Mouse (Mus musculus) neural tube, embryonic 12.5 days (tissue): ENCODE measurements around the gene Atxn7l2. TPM values are rescaled to one million over a fixed set of nuclear protein-coding genes. Genes with fewer than 3 reads are reported as not detected.

ENCODE experiments used
- ATAC-seq: fragments of 200-750 bp; cut with Nextera tagmentation; 2 replicates; pipeline ENCODE4 v1.8.0; 2017; ENCODE audit warnings: low read depth, mild to moderate bottlenecking, moderate TSS enrichment, moderate library complexity; ENCODE audit not compliant: low FRiP score
- H3K27ac ChIP-seq: fragments of 300-500 bp; sonication (generic); 2 replicates; pipeline ENCODE4 v1.5.1; 2016
- H3K27me3 ChIP-seq: fragments of 300-500 bp; sonication (generic); replicated peaks from 2 replicates; pipeline ENCODE4 v1.6.1; 2016; ENCODE audit warnings: mild to moderate bottlenecking
- H3K36me3 ChIP-seq: fragments of 300-500 bp; sonication (generic); 2 replicates; pipeline ENCODE4 v1.6.1; 2016; ENCODE audit warnings: mild to moderate bottlenecking
- H3K4me1 ChIP-seq: fragments of 300-500 bp; sonication (generic); 2 replicates; pipeline ENCODE4 v1.6.1; 2016
- H3K4me2 ChIP-seq: fragments of 300-500 bp; sonication (generic); replicated peaks from 2 replicates; pipeline ENCODE4 v1.6.1; 2016; ENCODE audit warnings: mild to moderate bottlenecking
- H3K4me3 ChIP-seq: fragments of 300-500 bp; sonication (generic); 2 replicates; pipeline ENCODE4 v1.5.1; 2016
- H3K9ac ChIP-seq: fragments of 300-500 bp; sonication (generic); 2 replicates; pipeline ENCODE4 v1.6.1; 2016; ENCODE audit warnings: mild to moderate bottlenecking
- H3K9me3 ChIP-seq: fragments of 300-500 bp; sonication (generic); 2 replicates; pipeline ENCODE4 v1.6.1; 2016; ENCODE audit warnings: mild to moderate bottlenecking
- WGBS: fragments of 180-500 bp; shearing (Covaris S2); methylation state at CpG from one replicate; pipeline ENCODE4 v1.1.7; 2016; 5-methylcytosine and 5-hydroxymethylcytosine counted together
- polyA plus RNA-seq: library from polyadenylated mRNA; unstranded; fragments of >200 nt; fragmentation: Nextera tagmentation; extraction: Ambion mirVana; gene quantifications from 2 replicates; pipeline ENCODE4 v1.2.1, GENCODE M21; 2016

Atxn7l2 gene
- polyA plus RNA-seq, 1 experiment from 2014 or later, result 30.4 TPM

- Histone ChIP-seq H3K4me1 (peaks cover 43% of the 10 kb centered on the region), H3K27ac (no peak overlapping the region), H3K4me3 (no peak overlapping the region), H3K36me3 (peaks cover 73% of the 10 kb centered on the region), H3K9me3 (no peaks in the 10 kb centered on the region), H3K4me2 (no peak overlapping the region), H3K27me3 (no peaks in the 10 kb centered on the region), H3K9ac (no peak overlapping the region)
- 84% methylated on average over 11 of the region's 11 CpGs for WGBS
- ATAC-seq, result no peak
Measured at GRCm38 (mm10) chr3:108203621-108204325, 7.0 kb downstream of the Atxn7l2 start.

- H3K36me3 ChIP-seq, result peaks cover 74% of the 10 kb centered on the region
- 95% methylated on average over 13 of the region's 13 CpGs for WGBS
- H3K27ac ChIP-seq, result no peak overlapping the region
- no peaks in the 10 kb centered on the region for H3K9me3 ChIP-seq
- no peak overlapping the region for H3K4me2 ChIP-seq
- no peak for ATAC-seq
- no peak overlapping the region for H3K9ac ChIP-seq
- H3K4me1 ChIP-seq, result peaks cover 38% of the 10 kb centered on the region
- H3K27me3 ChIP-seq, result no peaks in the 10 kb centered on the region
- no peak overlapping the region for H3K4me3 ChIP-seq
Measured at GRCm38 (mm10) chr3:108203212-108203611, 7.5 kb downstream of the Atxn7l2 start.

- ATAC-seq, result no peak
- Histone ChIP-seq H3K27me3 (no peaks in the 10 kb centered on the region), H3K4me1 (peaks cover 34% of the 10 kb centered on the region; the same call in 1 of the 2 replicates), H3K9ac (no peak overlapping the region), H3K4me2 (no peak overlapping the region), H3K9me3 (no peaks in the 10 kb centered on the region), H3K36me3 (peaks cover 67% of the 10 kb centered on the region), H3K27ac (no peak overlapping the region), H3K4me3 (no peak overlapping the region)
Measured at GRCm38 (mm10) chr3:108202506-108202905, 8.2 kb downstream of the Atxn7l2 start.

- Histone ChIP-seq H3K9ac (peak within 1 kb of the TSS; percentile 63), H3K4me2 (peak within 1 kb of the TSS; percentile 70), H3K27me3 (no peaks in the 10 kb centered on the region), H3K9me3 (no peaks in the 10 kb centered on the region), H3K36me3 (peaks cover 48% of the 10 kb centered on the region), H3K27ac (peak within 1 kb of the TSS; percentile 79; the same call in 1 of the 2 replicates), H3K4me1 (peaks cover 53% of the 10 kb centered on the region), H3K4me3 (peak within 1 kb of the TSS; percentile 63)
- ATAC-seq, result peak; percentile 87
- 3% methylated on average over 44 of the region's 44 CpGs for WGBS
Measured at GRCm38 (mm10) chr3:108200329-108201323, 10.1 kb downstream of the Atxn7l2 start, which contains the start of gene Cyb561d1. Cyb561d1 (minus strand) TSS chr3:108201212.

- H3K27me3 ChIP-seq, result no peaks in the 10 kb centered on the region
- WGBS, result 95% methylated on average over 6 of the region's 6 CpGs
- H3K9ac ChIP-seq, result no peak overlapping the region
- H3K4me3 ChIP-seq, result no peak overlapping the region
- H3K4me1 ChIP-seq, result peaks cover 61% of the 10 kb centered on the region
- H3K4me2 ChIP-seq, result peak overlapping the region; percentile 70; the same call in 1 of the 2 replicates
- peaks cover 34% of the 10 kb centered on the region for H3K36me3 ChIP-seq
- no peaks in the 10 kb centered on the region for H3K9me3 ChIP-seq
- ATAC-seq, result no peak
- H3K27ac ChIP-seq, result no peak overlapping the region
Measured at GRCm38 (mm10) chr3:108199231-108199630, 11.5 kb downstream of the Atxn7l2 start.

GRCm38 (mm10) chr3:108197066-108197497 lies 13.7 kb downstream of the Atxn7l2 start:
- H3K4me1 ChIP-seq, result peaks cover 48% of the 10 kb centered on the region
- H3K4me2 ChIP-seq, result peak overlapping the region; percentile 38
- peaks cover 15% of the 10 kb centered on the region for H3K36me3 ChIP-seq

GRCm38 (mm10) chr3:108195941-108196590 lies 14.7 kb downstream of the Atxn7l2 start:
- Histone ChIP-seq H3K4me2 (no peak overlapping the region), H3K4me3 (no peak overlapping the region), H3K9me3 (no peaks in the 10 kb centered on the region), H3K9ac (peak overlapping the region; percentile 6; the same call in 1 of the 2 replicates), H3K36me3 (peaks cover 11% of the 10 kb centered on the region), H3K27me3 (no peaks in the 10 kb centered on the region), H3K4me1 (peaks cover 42% of the 10 kb centered on the region), H3K27ac (0 out of 2 replicates have a peak overlapping the region, but pooled peaks have one; percentile 20)
- 75% methylated on average over 7 of the region's 7 CpGs for WGBS
- ATAC-seq, result no peak

More at GRCm38 (mm10) chr3:108197066-108197497, 13.7 kb downstream of the Atxn7l2 start:
- H3K4me3 ChIP-seq, result no peak overlapping the region
- no peaks in the 10 kb centered on the region for H3K9me3 ChIP-seq
- no peaks in the 10 kb centered on the region for H3K27me3 ChIP-seq
- peak; percentile 64 for ATAC-seq
- 13% methylated on average over 14 of the region's 14 CpGs for WGBS
- H3K9ac ChIP-seq, result peak overlapping the region; percentile 48; the same call in 1 of the 2 replicates
- peak overlapping the region; percentile 68; the same call in 1 of the 2 replicates for H3K27ac ChIP-seq

GRCm38 (mm10) chr3:108195287-108195686 lies 15.4 kb downstream of the Atxn7l2 start:
- H3K9me3 ChIP-seq, result no peaks in the 10 kb centered on the region
- no peak overlapping the region for H3K4me2 ChIP-seq
- no peak overlapping the region for H3K9ac ChIP-seq
- ATAC-seq, result no peak
- H3K27me3 ChIP-seq, result no peaks in the 10 kb centered on the region
- H3K4me3 ChIP-seq, result no peak overlapping the region
- H3K27ac ChIP-seq, result no peak overlapping the region
- H3K36me3 ChIP-seq, result peaks cover 13% of the 10 kb centered on the region
- WGBS, result 81% methylated on average over 4 of the region's 4 CpGs
- H3K4me1 ChIP-seq, result peaks cover 37% of the 10 kb centered on the region

GRCm38 (mm10) chr3:108193686-108194085 lies 17.0 kb downstream of the Atxn7l2 start:
- Histone ChIP-seq H3K4me1 (peaks cover 44% of the 10 kb centered on the region), H3K9ac (no peak overlapping the region)
- 74% methylated on average over 4 of the region's 4 CpGs for WGBS

GRCm38 (mm10) chr3:108189897-108190296 lies 20.8 kb downstream of the Atxn7l2 start:
- no peak overlapping the region for H3K27ac ChIP-seq
- no peak overlapping the region for H3K4me3 ChIP-seq
- H3K36me3 ChIP-seq, result peaks cover 9% of the 10 kb centered on the region; the same call in 1 of the 2 replicates
- peaks cover 36% of the 10 kb centered on the region for H3K4me1 ChIP-seq
- ATAC-seq, result no peak
- peak overlapping the region; percentile 36; the same call in 1 of the 2 replicates for H3K4me2 ChIP-seq
- WGBS, result 78% methylated on average over 5 of the region's 5 CpGs
- H3K27me3 ChIP-seq, result 0 out of 2 replicates have a peak, but pooled peaks cover 5% of the 10 kb centered on the region
- no peaks in the 10 kb centered on the region for H3K9me3 ChIP-seq
- no peak overlapping the region for H3K9ac ChIP-seq

More at GRCm38 (mm10) chr3:108193686-108194085, 17.0 kb downstream of the Atxn7l2 start:
- H3K4me2 ChIP-seq, result no peak overlapping the region
- H3K36me3 ChIP-seq, result peaks cover 5% of the 10 kb centered on the region; the same call in 1 of the 2 replicates
- H3K9me3 ChIP-seq, result no peaks in the 10 kb centered on the region
- H3K27me3 ChIP-seq, result no peaks in the 10 kb centered on the region
- no peak for ATAC-seq
- no peak overlapping the region for H3K4me3 ChIP-seq
- no peak overlapping the region for H3K27ac ChIP-seq

- Histone ChIP-seq H3K27ac (no peak overlapping the region), H3K9me3 (no peaks in the 10 kb centered on the region), H3K9ac (no peak overlapping the region), H3K36me3 (peaks cover 9% of the 10 kb centered on the region; the same call in 1 of the 2 replicates), H3K4me3 (no peak overlapping the region), H3K4me1 (peaks cover 33% of the 10 kb centered on the region), H3K27me3 (0 out of 2 replicates have a peak, but pooled peaks cover 5% of the 10 kb centered on the region), H3K4me2 (peak overlapping the region; percentile 36; the same call in 1 of the 2 replicates)
- WGBS, result 68% methylated on average over 9 of the region's 9 CpGs
- no peak for ATAC-seq
Measured at GRCm38 (mm10) chr3:108188716-108189490, 21.8 kb downstream of the Atxn7l2 start.
